Mouse (Mus musculus): ENCODE measurements around the gene Strc.

Gene Strc

DNA sequence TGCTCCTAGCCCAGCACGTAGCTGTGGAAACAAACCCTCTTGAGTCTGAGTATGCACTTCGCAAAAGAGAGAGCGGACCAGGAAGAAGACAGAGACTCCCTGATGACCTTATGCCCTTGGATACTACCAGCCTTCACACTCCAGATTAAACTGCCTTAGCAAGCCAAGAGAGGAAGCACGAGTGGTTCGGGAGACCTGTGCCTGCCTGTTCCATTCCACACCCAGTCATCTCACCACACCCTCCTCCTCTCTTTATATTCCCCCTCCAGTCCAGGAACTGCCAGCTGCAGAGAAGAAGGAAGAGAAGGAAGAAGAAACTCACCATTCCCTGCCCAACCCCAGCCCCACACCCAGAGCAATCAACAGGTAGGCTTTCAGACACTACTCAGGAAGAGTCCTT is 29.5 kb downstream of the Strc start, which contains the start of gene Ckmt1:
Ckmt1 (plus strand) TSS at position 221 of the 400 bp plus-strand sequence.
- DNase-seq (ENCODE audit: inconsistent age in 2 of 2, low spot score in 1 of 2) = no peak

DNA sequence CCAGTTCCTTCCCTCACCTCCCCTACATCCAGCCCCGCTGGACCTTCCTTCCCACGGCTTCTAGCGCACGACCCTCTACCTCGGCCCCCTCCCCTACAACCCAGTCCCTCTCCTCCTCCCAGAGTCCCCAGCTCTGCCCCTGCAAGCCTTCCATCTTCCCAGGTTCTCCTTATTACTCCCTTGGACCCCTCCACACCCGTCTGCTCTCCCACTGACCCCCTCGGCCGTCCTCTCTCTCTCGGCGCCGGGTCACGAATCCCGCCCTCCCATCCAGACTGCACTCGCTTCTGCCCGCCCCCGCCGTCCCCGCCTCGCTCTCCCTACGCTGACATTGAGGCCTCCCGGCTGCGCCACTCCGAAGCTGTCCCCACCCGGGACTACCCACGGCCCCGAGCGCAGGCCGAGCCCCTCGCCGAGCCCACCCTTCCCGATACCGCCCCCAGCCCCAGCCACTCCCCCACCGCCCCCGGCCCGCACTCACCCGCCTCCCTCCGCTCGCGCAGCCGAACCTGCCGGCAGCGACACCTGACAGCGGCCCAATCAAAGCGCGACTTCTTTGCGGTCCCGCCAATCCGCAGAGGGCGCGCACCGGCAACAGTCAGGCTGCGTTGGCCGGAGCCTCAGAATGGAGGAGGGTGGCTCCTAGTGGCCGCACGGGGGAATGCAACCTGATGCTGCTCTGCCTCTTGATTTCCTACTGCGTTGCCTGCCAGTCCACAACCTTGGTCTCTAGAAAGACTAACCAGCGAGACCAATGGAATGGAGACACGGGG is 32.0 kb downstream of the Strc start, which contains the start of gene Ppip5k1:
Ppip5k1 (minus strand) TSS at position 577 of the 773 bp plus-strand sequence.
- peak; percentile 97 to 99 for DNase-seq (ENCODE audit: inconsistent age in 2 of 2, low spot score in 1 of 2)

GRCm38 (mm10) chr2:121354378-121354777 is 32.6 kb downstream of the Strc start:
- DNase-seq (ENCODE audit: inconsistent age in 2 of 2, low spot score in 1 of 2) = no peak

DNA sequence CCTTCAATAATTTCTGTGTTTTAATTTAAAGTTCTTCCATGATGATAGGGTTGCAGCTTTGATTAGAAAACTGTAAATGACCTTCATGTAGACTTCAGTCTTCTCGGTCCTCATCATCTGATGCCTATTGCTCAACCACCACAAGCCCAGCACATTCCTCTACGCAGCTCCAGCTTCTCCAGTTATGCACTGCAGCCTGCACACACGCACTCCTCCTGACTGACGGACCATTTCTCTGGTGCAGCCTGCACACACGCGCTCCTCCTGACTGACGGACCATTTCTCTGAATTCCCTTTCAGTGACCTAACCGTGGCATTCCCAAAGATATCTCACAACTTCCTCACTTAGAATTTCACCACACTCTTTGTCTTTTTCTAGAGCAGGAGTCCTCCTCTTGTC is 33.8 kb downstream of the Strc start:
- peak in 1 of 2 experiments; percentile 27 for DNase-seq (ENCODE audit: inconsistent age in 2 of 2, low spot score in 1 of 2)

GRCm38 (mm10) chr2:121339057-121339456 is 47.9 kb downstream of the Strc start:
- DNase-seq (ENCODE audit: inconsistent age in 2 of 2, low spot score in 1 of 2) = no peak

GRCm38 (mm10) chr2:121329492-121329891 is 57.5 kb downstream of the Strc start:
- no peak for DNase-seq (ENCODE audit: inconsistent age in 2 of 2, low spot score in 1 of 2)

DNA sequence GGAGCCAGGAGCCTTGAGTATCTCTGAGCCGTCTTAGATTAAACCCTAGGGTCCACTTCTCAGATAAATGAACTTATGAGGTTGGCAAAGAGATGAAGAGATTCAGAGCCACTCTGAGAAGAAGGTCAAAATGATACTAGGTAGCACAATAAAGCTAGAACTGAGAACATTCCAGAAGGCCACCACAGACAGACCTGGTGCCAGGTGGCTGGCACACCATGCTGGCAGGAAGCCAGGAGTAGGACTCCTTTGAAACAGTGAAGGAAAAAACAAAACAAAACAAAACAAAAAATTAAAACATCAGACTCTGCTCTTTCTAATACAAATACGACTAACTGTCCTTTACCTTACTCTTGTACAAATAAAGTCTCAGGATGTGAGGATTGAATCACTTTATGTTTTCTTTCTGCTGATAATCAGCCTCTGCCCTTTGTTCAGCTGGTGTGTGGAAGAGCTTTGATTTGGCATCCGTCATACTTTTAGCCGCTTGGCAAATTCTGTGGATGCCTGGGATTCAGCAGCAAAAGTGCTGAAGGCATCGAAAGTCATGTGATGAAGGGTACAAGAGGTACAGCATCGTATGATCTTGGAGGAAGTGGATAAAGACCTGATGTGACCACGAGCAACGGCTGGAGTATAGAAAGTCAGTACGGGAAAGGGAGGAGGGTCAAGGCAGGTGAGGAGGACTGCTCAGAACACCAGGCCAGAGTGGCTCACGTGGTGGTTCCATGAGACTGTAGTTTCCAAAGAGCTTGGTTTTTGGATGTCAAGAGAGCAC is 63.1 kb downstream of the Strc start:
- DNase-seq (ENCODE audit: inconsistent age in 2 of 2, low spot score in 1 of 2) = no peak

GRCm38 (mm10) chr2:121323041-121323440 is 63.9 kb downstream of the Strc start:
- DNase-seq (ENCODE audit: inconsistent age in 2 of 2, low spot score in 1 of 2) = no peak

GRCm38 (mm10) chr2:121316278-121316677 is 70.7 kb downstream of the Strc start:
- no peak for DNase-seq (ENCODE audit: inconsistent age in 2 of 2, low spot score in 1 of 2)
